Mouse (Mus musculus): ENCODE results near the gene Amd2.

Gene Amd2

DNA sequence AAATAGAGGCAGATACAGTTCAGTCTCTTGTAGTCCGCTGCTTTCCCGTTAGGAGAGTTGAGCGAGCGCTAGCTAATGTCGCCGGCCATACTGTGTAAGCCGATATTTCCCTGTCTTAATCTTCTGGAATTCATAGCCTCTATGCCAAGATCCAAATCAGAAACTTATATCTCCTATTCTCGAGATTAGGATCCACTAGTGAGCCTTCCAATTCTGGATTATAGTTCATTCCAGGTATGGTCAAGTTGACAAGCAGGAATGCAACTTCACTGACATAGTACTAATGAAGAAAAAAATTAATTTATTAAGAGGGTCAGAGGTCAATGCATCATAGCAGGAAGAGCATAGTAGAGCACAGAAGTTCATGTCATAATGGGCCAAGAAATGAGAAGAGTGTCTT lies at the start of gene Amd2:
Amd2 (minus strand) TSS at position 101 of the 400 bp plus-strand sequence.
- DNase-seq (ENCODE audit: low read depth, low spot score) = no peak

DNA sequence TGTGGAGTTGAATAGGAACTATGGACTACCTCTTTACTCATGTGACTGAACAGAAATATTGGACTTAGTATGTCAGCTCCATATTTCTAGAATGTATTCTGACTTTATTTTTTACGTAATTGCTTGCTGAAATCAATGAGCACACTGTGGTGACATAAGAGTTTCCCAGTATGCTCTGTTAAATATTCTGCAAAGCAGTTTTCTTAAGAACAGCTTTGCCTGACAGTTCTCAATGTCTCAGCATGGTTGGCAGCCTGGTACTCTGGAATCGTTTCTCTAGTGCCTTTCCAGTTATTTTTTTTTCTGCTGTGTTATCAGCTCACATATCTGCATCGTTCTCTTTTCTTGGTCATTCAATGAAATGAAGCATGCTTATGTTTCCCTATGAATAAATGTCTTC lies 49.6 kb upstream of the Amd2 start:
- DNase-seq (ENCODE audit: low read depth, low spot score) = peak; percentile 12

DNA sequence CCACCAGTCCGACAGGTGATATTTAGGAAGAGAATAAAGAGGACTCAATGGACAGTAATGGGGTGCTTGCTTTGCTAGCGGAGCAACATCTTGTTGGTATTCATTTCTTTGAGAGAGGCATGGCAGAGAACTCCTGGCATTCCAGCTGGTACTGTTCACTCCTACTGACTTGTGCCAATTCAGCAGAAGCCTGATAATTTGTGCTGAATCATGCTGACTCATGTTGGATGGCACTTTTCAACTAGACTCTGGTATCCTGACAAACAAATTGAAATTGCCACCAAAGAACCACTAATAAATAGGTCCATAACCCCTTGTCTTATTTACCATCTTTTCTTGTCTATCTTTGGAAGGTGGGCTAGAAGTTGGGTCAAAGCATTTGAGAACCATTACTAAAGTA lies 25.9 kb upstream of the Amd2 start:
- no peak for DNase-seq (ENCODE audit: low read depth, low spot score)

DNA sequence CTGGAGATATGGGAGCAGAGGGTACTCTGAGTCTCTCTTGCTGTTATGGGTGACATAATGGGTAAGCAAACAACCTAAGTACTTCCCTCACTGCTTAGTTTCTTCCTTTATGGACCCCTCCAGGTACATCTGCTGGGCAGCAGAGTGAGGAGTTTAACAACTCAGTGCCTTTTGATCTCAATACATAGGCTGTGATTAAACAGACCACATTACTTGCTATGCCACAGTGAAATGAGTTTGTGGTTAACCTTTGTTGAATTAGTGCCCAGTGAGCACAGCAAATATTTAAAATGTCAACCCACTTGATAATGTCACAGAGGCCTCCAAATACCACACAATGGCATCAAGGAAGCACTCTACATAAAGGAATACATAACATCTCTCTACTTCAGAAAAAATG lies 2.6 kb upstream of the Amd2 start:
- DNase-seq (ENCODE audit: low read depth, low spot score) = no peak
